Mouse (Mus musculus): ENCODE data around the gene Ppp1r14d. TPM values are rescaled to one million over a fixed set of nuclear protein-coding genes. Genes with fewer than 3 reads are reported as not detected.

Ppp1r14d gene
- polyA plus RNA-seq, 1 experiment from 2014 or later, result not detected

DNA sequence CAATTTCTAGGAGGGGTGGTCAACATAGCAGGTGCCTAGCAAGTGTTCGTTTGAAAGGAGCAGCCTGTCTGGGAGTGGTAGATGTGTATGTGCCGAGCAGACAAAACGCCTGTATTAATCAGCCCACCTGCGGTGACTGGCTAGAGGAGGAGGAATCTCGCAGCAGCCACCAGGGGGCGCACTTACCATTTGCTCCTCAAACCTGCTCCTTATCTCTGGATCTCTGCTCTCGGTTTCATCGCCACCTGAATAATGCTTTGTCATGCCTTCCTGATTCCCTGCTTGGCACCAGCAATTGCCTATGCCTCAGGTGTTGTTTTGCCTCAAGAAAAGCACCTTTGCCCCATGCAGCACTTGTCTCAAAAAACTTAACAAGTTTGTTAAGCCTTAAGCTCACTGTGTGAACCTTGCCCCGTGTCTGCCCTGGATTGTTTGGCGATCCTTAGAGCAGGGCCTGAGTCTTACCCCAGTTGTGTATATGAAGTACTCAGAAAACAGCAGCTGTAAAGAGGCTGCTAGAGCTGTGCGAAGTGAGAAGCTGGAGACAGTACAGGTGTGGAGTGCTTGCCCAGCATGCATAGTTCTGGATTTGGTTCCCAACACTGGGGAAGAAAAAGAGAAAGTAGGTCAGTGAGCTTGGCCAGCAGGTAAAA, 21.2 kb upstream of the Ppp1r14d start:
- Histone ChIP-seq H3K27me3 (peaks cover 34% of the 10 kb centered on the region), H3K4me3 (replicated peaks) (no peak overlapping the region), H3K4me1 (peaks cover 4% of the 10 kb centered on the region; the same call in 1 of the 2 replicates), H3K4me2 (0 out of 2 replicates have a peak overlapping the region, but pooled peaks have one; percentile 6), H3K27ac (no peak overlapping the region), H3K9me3 (no peaks in the 10 kb centered on the region), H3K9ac (no peak overlapping the region), H3K36me3 (replicated peaks) (no peaks in the 10 kb centered on the region)
- 17% methylated on average over 11 of the region's 11 CpGs for WGBS
- peak; percentile 69 for ATAC-seq (ENCODE audit: low FRiP score)

- peak; percentile 11; the same call in 1 of the 2 replicates for ATAC-seq (ENCODE audit: low FRiP score)
- WGBS, result 64% methylated on average over 5 of the region's 5 CpGs
- no peak overlapping the region for H3K4me2 ChIP-seq
- H3K4me1 ChIP-seq, result peaks cover 4% of the 10 kb centered on the region; the same call in 1 of the 2 replicates
- no peaks in the 10 kb centered on the region for H3K36me3 ChIP-seq (replicated peaks)
- no peaks in the 10 kb centered on the region for H3K9me3 ChIP-seq
- no peak overlapping the region for H3K4me3 ChIP-seq (replicated peaks)
- H3K27ac ChIP-seq, result no peak overlapping the region
- H3K9ac ChIP-seq, result no peak overlapping the region
- H3K27me3 ChIP-seq, result peaks cover 33% of the 10 kb centered on the region
Measured at GRCm38 (mm10) chr2:119250377-119250776, 20.7 kb upstream of the Ppp1r14d start.

GRCm38 (mm10) chr2:119249592-119250061, 19.9 kb upstream of the Ppp1r14d start:
- H3K4me2 ChIP-seq, result no peak overlapping the region
- H3K36me3 ChIP-seq (replicated peaks), result no peaks in the 10 kb centered on the region
- H3K27me3 ChIP-seq, result peaks cover 25% of the 10 kb centered on the region
- peaks cover 4% of the 10 kb centered on the region; the same call in 1 of the 2 replicates for H3K4me1 ChIP-seq
- no peak overlapping the region for H3K9ac ChIP-seq
- 89% methylated on average over 4 of the region's 4 CpGs for WGBS
- H3K27ac ChIP-seq, result no peak overlapping the region
- ATAC-seq (ENCODE audit: low FRiP score), result no peak
- no peaks in the 10 kb centered on the region for H3K9me3 ChIP-seq
- H3K4me3 ChIP-seq (replicated peaks), result no peak overlapping the region

- ATAC-seq (ENCODE audit: low FRiP score), result no peak
- Histone ChIP-seq H3K4me3 (replicated peaks) (no peak overlapping the region), H3K27ac (no peak overlapping the region), H3K4me1 (peaks cover 4% of the 10 kb centered on the region; the same call in 1 of the 2 replicates), H3K4me2 (no peak overlapping the region), H3K27me3 (peaks cover 19% of the 10 kb centered on the region), H3K9ac (no peak overlapping the region), H3K36me3 (replicated peaks) (no peaks in the 10 kb centered on the region), H3K9me3 (no peaks in the 10 kb centered on the region)
- 81% methylated on average over 9 of the region's 9 CpGs for WGBS
Measured at GRCm38 (mm10) chr2:119247904-119248303, 18.2 kb upstream of the Ppp1r14d start.

GRCm38 (mm10) chr2:119245246-119245645, 15.5 kb upstream of the Ppp1r14d start:
- no peak for ATAC-seq (ENCODE audit: low FRiP score)
- H3K27me3 ChIP-seq, result peaks cover 23% of the 10 kb centered on the region
- H3K36me3 ChIP-seq (replicated peaks), result no peaks in the 10 kb centered on the region
- H3K4me2 ChIP-seq, result no peak overlapping the region
- H3K4me3 ChIP-seq (replicated peaks), result no peak overlapping the region
- no peaks in the 10 kb centered on the region for H3K4me1 ChIP-seq
- H3K9ac ChIP-seq, result no peak overlapping the region
- 86% methylated on average over 7 of the region's 7 CpGs for WGBS
- no peaks in the 10 kb centered on the region for H3K9me3 ChIP-seq
- H3K27ac ChIP-seq, result no peak overlapping the region

DNA sequence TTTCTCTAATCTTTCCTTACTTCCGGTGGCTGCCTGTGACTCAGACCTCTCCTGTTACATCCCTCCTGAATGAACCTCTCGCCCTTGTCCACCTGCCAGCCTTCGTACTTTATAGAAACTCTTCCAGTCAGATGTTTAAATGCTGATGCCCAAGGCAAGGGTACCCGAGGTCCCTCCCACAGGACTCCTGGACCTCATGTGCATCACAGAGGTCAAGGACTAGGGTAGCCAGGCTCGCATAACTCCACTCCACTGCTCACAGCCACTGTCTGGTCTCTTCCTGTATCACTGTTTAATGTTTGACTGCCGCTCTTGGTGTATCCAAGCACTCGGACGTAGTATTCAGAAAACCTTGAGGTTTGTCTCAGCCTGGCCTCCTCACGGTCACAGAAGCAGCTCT, 12.8 kb upstream of the Ppp1r14d start:
- 87% methylated on average over 9 of the region's 9 CpGs for WGBS
- no peak overlapping the region for H3K27ac ChIP-seq
- no peak for ATAC-seq (ENCODE audit: low FRiP score)

GRCm38 (mm10) chr2:119240819-119241186, 11.1 kb upstream of the Ppp1r14d start:
- Histone ChIP-seq H3K4me2 (no peak overlapping the region), H3K27ac (no peak overlapping the region), H3K9ac (no peak overlapping the region), H3K36me3 (replicated peaks) (no peaks in the 10 kb centered on the region), H3K9me3 (no peaks in the 10 kb centered on the region), H3K4me3 (replicated peaks) (no peak overlapping the region), H3K4me1 (peaks cover 14% of the 10 kb centered on the region), H3K27me3 (peaks cover 52% of the 10 kb centered on the region)
- WGBS, result 89% methylated on average over 4 of the region's 4 CpGs
- no peak for ATAC-seq (ENCODE audit: low FRiP score)

More for the DNA sequence above, 12.8 kb upstream of the Ppp1r14d start:
- no peak overlapping the region for H3K4me2 ChIP-seq
- peaks cover 34% of the 10 kb centered on the region for H3K27me3 ChIP-seq
- H3K9ac ChIP-seq, result no peak overlapping the region
- no peak overlapping the region for H3K4me3 ChIP-seq (replicated peaks)
- H3K36me3 ChIP-seq (replicated peaks), result no peaks in the 10 kb centered on the region
- no peaks in the 10 kb centered on the region for H3K9me3 ChIP-seq
- H3K4me1 ChIP-seq, result peaks cover 6% of the 10 kb centered on the region

- peaks cover 57% of the 10 kb centered on the region for H3K27me3 ChIP-seq
- H3K4me3 ChIP-seq (replicated peaks), result no peak overlapping the region
- peaks cover 14% of the 10 kb centered on the region for H3K4me1 ChIP-seq
- H3K4me2 ChIP-seq, result no peak overlapping the region
- H3K9ac ChIP-seq, result no peak overlapping the region
- no peaks in the 10 kb centered on the region for H3K9me3 ChIP-seq
- 57% methylated on average over 4 of the region's 4 CpGs for WGBS
- no peaks in the 10 kb centered on the region for H3K36me3 ChIP-seq (replicated peaks)
- ATAC-seq (ENCODE audit: low FRiP score), result no peak
- H3K27ac ChIP-seq, result no peak overlapping the region
Measured at GRCm38 (mm10) chr2:119240075-119240818, 10.5 kb upstream of the Ppp1r14d start.

DNA sequence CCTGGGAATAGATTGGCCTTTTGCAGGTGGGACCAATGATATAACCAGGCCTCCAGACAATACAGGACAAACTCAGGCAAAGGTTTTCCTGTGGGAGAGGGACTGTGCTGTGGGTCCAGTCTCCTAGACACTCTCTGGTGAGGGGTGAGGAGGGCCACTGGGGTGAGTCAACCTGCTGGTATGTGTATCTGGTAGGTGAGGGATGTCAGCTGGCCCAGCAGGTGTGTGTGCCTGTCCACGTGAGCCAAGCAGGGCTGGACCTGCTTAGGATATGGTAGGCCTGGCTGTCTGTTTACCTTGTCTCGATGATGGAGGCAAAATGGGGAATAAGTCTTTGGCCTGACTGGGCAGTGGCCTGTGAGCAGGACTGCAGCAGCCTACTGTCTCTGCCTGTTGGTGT, 9.0 kb upstream of the Ppp1r14d start:
- Histone ChIP-seq H3K4me3 (replicated peaks) (no peak overlapping the region), H3K4me1 (peaks cover 14% of the 10 kb centered on the region), H3K9ac (no peak overlapping the region), H3K27ac (no peak overlapping the region), H3K9me3 (no peaks in the 10 kb centered on the region), H3K36me3 (replicated peaks) (no peaks in the 10 kb centered on the region), H3K4me2 (no peak overlapping the region), H3K27me3 (peaks cover 72% of the 10 kb centered on the region)
- no peak for ATAC-seq (ENCODE audit: low FRiP score)
- WGBS, result 75% methylated on average over 2 of the region's 2 CpGs

- Histone ChIP-seq H3K9me3 (no peaks in the 10 kb centered on the region), H3K4me1 (peaks cover 14% of the 10 kb centered on the region), H3K27ac (no peak overlapping the region), H3K9ac (no peak overlapping the region), H3K4me3 (replicated peaks) (peak overlapping the region; percentile 44), H3K4me2 (peak overlapping the region; percentile 62), H3K36me3 (replicated peaks) (no peaks in the 10 kb centered on the region), H3K27me3 (peaks cover 76% of the 10 kb centered on the region)
- ATAC-seq (ENCODE audit: low FRiP score), result no peak
- WGBS, result 2% methylated on average over 31 of the region's 31 CpGs
Measured at GRCm38 (mm10) chr2:119237871-119238220, 8.1 kb upstream of the Ppp1r14d start.

DNA sequence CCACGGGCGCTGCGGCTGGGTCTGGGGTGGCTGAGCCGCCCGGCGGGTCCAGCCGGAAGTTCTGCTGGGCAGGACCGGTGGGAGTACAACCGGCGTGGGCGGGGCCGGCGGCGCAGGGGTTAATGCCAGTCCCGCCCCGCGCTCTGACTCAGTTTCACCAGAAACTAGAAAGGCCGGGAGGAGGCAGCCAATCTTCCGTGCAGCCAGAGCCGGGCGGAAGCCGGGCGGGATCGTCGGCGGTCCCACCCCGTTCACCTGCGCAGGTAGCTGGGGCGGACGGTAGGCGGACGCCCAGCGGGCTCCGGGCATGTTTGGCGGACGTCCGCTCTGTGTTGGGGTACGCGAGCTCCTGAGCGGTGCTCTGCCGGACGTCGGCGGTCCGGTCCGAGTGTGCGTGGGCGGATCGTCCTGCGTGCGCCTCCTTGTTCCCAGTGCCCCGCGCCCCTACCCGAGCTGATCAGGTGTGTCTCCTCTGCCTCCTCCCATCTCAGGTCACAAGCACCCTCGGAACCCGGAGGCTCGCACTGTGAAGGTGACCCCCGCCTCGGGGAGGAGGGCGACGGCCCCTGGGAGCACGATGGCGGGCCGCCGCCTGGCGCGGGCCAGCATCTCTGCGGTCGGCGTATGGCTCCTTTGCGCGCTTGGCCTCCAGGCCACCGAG, 7.6 kb upstream of the Ppp1r14d start, which contains the start of gene Spint1:
Gene Spint1, plus strand, starts transcription at position 153 of the 661 bp plus-strand sequence.
- H3K36me3 ChIP-seq (replicated peaks), result no peaks in the 10 kb centered on the region
- no peak for ATAC-seq (ENCODE audit: low FRiP score)
- peak within 1 kb of the TSS; percentile 40; the same call in 1 of the 2 replicates for H3K9ac ChIP-seq
- H3K4me3 ChIP-seq (replicated peaks), result peak within 1 kb of the TSS; percentile 44
- peaks cover 74% of the 10 kb centered on the region for H3K27me3 ChIP-seq
- WGBS, result under 1% methylated on average over 69 of the region's 73 CpGs
- H3K27ac ChIP-seq, result no peak within 1 kb of the TSS
- no peaks in the 10 kb centered on the region for H3K9me3 ChIP-seq
- peaks cover 14% of the 10 kb centered on the region for H3K4me1 ChIP-seq
- peak within 1 kb of the TSS; percentile 62 for H3K4me2 ChIP-seq

- peak overlapping the region; percentile 40; the same call in 1 of the 2 replicates for H3K9ac ChIP-seq
- no peaks in the 10 kb centered on the region for H3K36me3 ChIP-seq (replicated peaks)
- H3K27me3 ChIP-seq, result peaks cover 73% of the 10 kb centered on the region
- H3K4me1 ChIP-seq, result peaks cover 14% of the 10 kb centered on the region
- no peak for ATAC-seq (ENCODE audit: low FRiP score)
- peak overlapping the region; percentile 62 for H3K4me2 ChIP-seq
- 5% methylated on average over 25 of the region's 25 CpGs for WGBS
- peak overlapping the region; percentile 44 for H3K4me3 ChIP-seq (replicated peaks)
- no peak overlapping the region for H3K27ac ChIP-seq
- H3K9me3 ChIP-seq, result no peaks in the 10 kb centered on the region
Measured at GRCm38 (mm10) chr2:119236682-119237209, 7.0 kb upstream of the Ppp1r14d start.
